Mouse (Mus musculus) heart, adult 9 months (tissue): ENCODE measurements around the gene Fen1.
A peak's percentile ranks its signal among the peaks of the same experiment; 100 is the strongest.

Source experiments
- DNase-seq, 2 experiments: peaks; one replicate each; pipeline ENCODE4 v3.0.0; 2022; ENCODE audit warnings: low spot score in 2 of 2

Gene Fen1

GRCm38 (mm10) chr19:10203848-10204615, at the start of gene Fen1, which contains the start of gene Tmem258:
Gene Fen1 (minus strand): TSS chr19:10204169.
Gene Tmem258 (plus strand): TSS chr19:10204014.
- peak; percentile 88 to 95 for DNase-seq

- DNase-seq = no peak
Observed at GRCm38 (mm10) chr19:10248128-10248527, 44.2 kb upstream of the Fen1 start.

GRCm38 (mm10) chr19:10247165-10247564, 43.2 kb upstream of the Fen1 start:
- DNase-seq = no peak

GRCm38 (mm10) chr19:10244183-10244582, 40.2 kb upstream of the Fen1 start:
- peak in 1 of 2 experiments; percentile 19 for DNase-seq

GRCm38 (mm10) chr19:10242916-10243315, 38.9 kb upstream of the Fen1 start:
- no peak for DNase-seq

- peak; percentile 60 for DNase-seq
Observed at GRCm38 (mm10) chr19:10240654-10241305, 36.8 kb upstream of the Fen1 start, which contains the start of gene Myrf. Gene Myrf (minus strand): TSS chr19:10240748.

GRCm38 (mm10) chr19:10239975-10240653, 36.1 kb upstream of the Fen1 start:
- no peak for DNase-seq

- no peak for DNase-seq
Observed at GRCm38 (mm10) chr19:10239419-10239818, 35.5 kb upstream of the Fen1 start.

- no peak for DNase-seq
Observed at GRCm38 (mm10) chr19:10238477-10238876, 34.5 kb upstream of the Fen1 start.

- DNase-seq = no peak
Observed at GRCm38 (mm10) chr19:10235784-10236565, 32.0 kb upstream of the Fen1 start.

- no peak for DNase-seq
Observed at GRCm38 (mm10) chr19:10232327-10233017, 28.5 kb upstream of the Fen1 start.

- DNase-seq = no peak
Observed at GRCm38 (mm10) chr19:10231871-10232270, 27.9 kb upstream of the Fen1 start.

GRCm38 (mm10) chr19:10231016-10231415, 27.0 kb upstream of the Fen1 start:
- DNase-seq = no peak

GRCm38 (mm10) chr19:10225767-10226166, 21.8 kb upstream of the Fen1 start:
- DNase-seq = no peak

- DNase-seq = no peak
Observed at GRCm38 (mm10) chr19:10224637-10225453, 20.9 kb upstream of the Fen1 start.

- no peak for DNase-seq
Observed at GRCm38 (mm10) chr19:10223561-10223960, 19.6 kb upstream of the Fen1 start.

- DNase-seq = no peak
Observed at GRCm38 (mm10) chr19:10222656-10223055, 18.7 kb upstream of the Fen1 start.

GRCm38 (mm10) chr19:10221585-10221984, 17.6 kb upstream of the Fen1 start:
- DNase-seq = no peak

GRCm38 (mm10) chr19:10219593-10219992, 15.6 kb upstream of the Fen1 start:
- DNase-seq = no peak

- peak in 1 of 2 experiments; percentile 20 for DNase-seq
Observed at GRCm38 (mm10) chr19:10219108-10219507, 15.1 kb upstream of the Fen1 start.
